In genomic region chr1:86505461-86505860, GRCm38 (mm10) we compare ENCODE assay signal across 8 mouse cellular contexts. TPM values are rescaled to one million over a fixed set of nuclear protein-coding genes. Genes with fewer than 3 reads are reported as not detected.
DNase-seq lines count a peak whose midpoint lies in the region; ATAC-seq lines count a peak whose summit lies in the region.

No protein-coding gene starts in this region.

- WGBS in kidney, embryonic 16.5 days = 43% methylated on average over 1 of the region's 1 CpGs
- WGBS in midbrain, embryonic 12.5 days = 46% methylated on average over 1 of the region's 1 CpGs

- no peaks in the 10 kb centered on the region for H3K36me3 ChIP-seq in kidney, embryonic 16.5 days (ENCODE audit: insufficient read depth, low read length)
- H3K36me3 ChIP-seq in midbrain, embryonic 12.5 days = no peaks in the 10 kb centered on the region

- DNase-seq in layer of hippocampus, adult 11-12 months (ENCODE audit: low spot score) = peak; percentile 76
- no peak for DNase-seq in layer of hippocampus, postnatal 36 days
- peak; percentile 70 for DNase-seq in adipocyte (ENCODE audit: low spot score)
- peak; percentile 44 for DNase-seq in gastrocnemius, postnatal 25 days
- no peak for DNase-seq in right cerebral cortex, postnatal 4 days

- peak overlapping the region; percentile 79 for H3K9ac ChIP-seq in kidney, embryonic 16.5 days (replicated peaks; ENCODE audit: low read length)
- peak overlapping the region; percentile 68; the same call in 1 of the 2 replicates for H3K9ac ChIP-seq in midbrain, embryonic 12.5 days (replicated peaks)

- H3K4me2 ChIP-seq in kidney, embryonic 16.5 days (replicated peaks; ENCODE audit: low read depth, low read length) = peak overlapping the region; percentile 59
- H3K4me2 ChIP-seq in midbrain, embryonic 12.5 days (replicated peaks) = peak overlapping the region; percentile 60

- no peaks in the 10 kb centered on the region for H3K27me3 ChIP-seq in kidney, embryonic 16.5 days (ENCODE audit: insufficient read depth, low read length)
- no peaks in the 10 kb centered on the region for H3K27me3 ChIP-seq in midbrain, embryonic 12.5 days

- peak overlapping the region; percentile 96 for H3K27ac ChIP-seq in kidney, embryonic 16.5 days (ENCODE audit: low read length)
- H3K27ac ChIP-seq in midbrain, embryonic 12.5 days (replicated peaks) = peak overlapping the region; percentile 94

- H3K4me3 ChIP-seq in kidney, embryonic 16.5 days (ENCODE audit: low read length) = no peak overlapping the region
- 0 out of 2 replicates have a peak overlapping the region, but pooled peaks have one; percentile 44 for H3K4me3 ChIP-seq in midbrain, embryonic 12.5 days

- H3K9me3 ChIP-seq in kidney, embryonic 16.5 days (ENCODE audit: low read length) = no peaks in the 10 kb centered on the region
- no peaks in the 10 kb centered on the region for H3K9me3 ChIP-seq in midbrain, embryonic 12.5 days

- ATAC-seq in kidney, embryonic 16.5 days (ENCODE audit: low FRiP score, low TSS enrichment) = no peak
- ATAC-seq in midbrain, embryonic 12.5 days (ENCODE audit: low FRiP score, low read depth) = no peak
- no peak for ATAC-seq in megakaryocyte-erythroid progenitor cell, adult 5-6 weeks (replicated peaks; ENCODE audit: low FRiP score, low TSS enrichment, poor library complexity, severe bottlenecking)

- peaks cover 51% of the 10 kb centered on the region for H3K4me1 ChIP-seq in kidney, embryonic 16.5 days (ENCODE audit: insufficient read depth, low read length)
- H3K4me1 ChIP-seq in midbrain, embryonic 12.5 days = peaks cover 62% of the 10 kb centered on the region

RNA-seq across cellular contexts. Expression of gene Ptma, which starts 21.1 kb away (rescaled TPM):
- total RNA-seq in layer of hippocampus, postnatal 36 days (2021) = 100 to 1,000 TPM; 507 to 508 TPM
- total RNA-seq in gastrocnemius, postnatal 25 days (2021) = 100 to 1,000 TPM; 100 to 129 TPM
- 2,279 and 2,662 TPM in 2 replicates for polyA plus RNA-seq in kidney, embryonic 16.5 days (2015; fragmentation: Nextera tagmentation; extraction: Ambion mirVana)
- 2,626 and 2,824 TPM in 2 replicates for polyA plus RNA-seq in midbrain, embryonic 12.5 days (2016; fragmentation: Nextera tagmentation; extraction: Ambion mirVana)
- 2,834 and 3,273 TPM in 2 replicates for total RNA-seq in megakaryocyte-erythroid progenitor cell, adult 5-6 weeks (2014; fragmentation: Nextera tagmentation)
- total RNA-seq in megakaryocyte-erythroid progenitor cell, adult 5-6 weeks (2017) = 4,983 and 7,914 TPM in 2 replicates

Comparison
In these comparisons a context has a peak if more than half of its experiments do, and no peak if none do; other contexts are left out.
1. DNase-seq: peak in layer of hippocampus, adult 11-12 months (single experiment), adipocyte (single experiment) and gastrocnemius, postnatal 25 days (single experiment); none in layer of hippocampus, postnatal 36 days (0 of 2) and right cerebral cortex, postnatal 4 days (single experiment).
2. RNA of gene Ptma, which starts 21.1 kb away (total RNA-seq): 2,834 to 7,914 TPM in megakaryocyte-erythroid progenitor cell, adult 5-6 weeks; 507 to 508 TPM in layer of hippocampus, postnatal 36 days and 100 to 129 TPM in gastrocnemius, postnatal 25 days; every median in the first group is over 4 times any median in the second.